Mouse (Mus musculus): ENCODE results near the gene Fgfr2.

Gene Fgfr2

DNA sequence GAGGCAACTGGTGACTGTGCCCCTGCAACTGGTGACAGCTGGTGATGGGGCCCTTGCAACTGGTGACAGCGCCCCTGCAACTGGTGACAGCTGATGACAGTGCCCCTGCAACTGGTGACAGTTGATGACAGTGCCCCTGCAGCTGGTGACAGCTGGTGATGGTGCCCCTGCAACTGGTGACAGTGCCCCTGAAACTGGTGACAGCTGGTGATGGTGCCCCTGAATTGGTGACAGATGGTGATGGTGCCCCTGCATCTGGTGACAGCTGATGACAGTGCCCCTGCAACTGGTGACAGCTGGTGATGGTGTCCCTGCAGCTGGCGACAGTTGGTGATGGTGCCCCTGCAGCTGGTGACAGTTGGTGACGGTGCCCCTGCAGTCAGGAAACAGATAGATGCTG lies 2296.8 kb downstream of the Fgfr2 start:
- no peak for DNase-seq (ENCODE audit: low read depth, low spot score)

GRCm38 (mm10) chr7:130823992-130824391 lies 2299.2 kb downstream of the Fgfr2 start:
- no peak for DNase-seq (ENCODE audit: low read depth, low spot score)

DNA sequence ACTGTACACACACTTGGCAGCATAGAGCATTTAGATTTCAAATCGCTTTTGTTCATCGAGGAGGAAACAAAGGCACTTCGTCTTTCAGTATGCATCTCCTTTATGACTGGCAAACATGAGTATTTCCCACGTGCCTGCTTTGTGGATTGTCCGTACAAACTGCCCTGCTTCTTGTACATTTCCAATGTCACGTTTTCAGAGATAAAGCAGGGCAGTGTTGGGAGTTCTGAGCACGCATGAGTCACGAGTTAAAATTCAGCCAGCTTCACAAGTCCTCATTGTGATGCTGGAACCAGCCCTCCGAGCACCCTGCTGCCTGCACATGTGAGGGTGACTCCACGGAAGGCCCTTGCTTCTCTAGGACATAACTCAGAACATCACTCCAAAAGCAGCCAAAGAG lies 2303.5 kb downstream of the Fgfr2 start:
- DNase-seq (ENCODE audit: low read depth, low spot score) = no peak

GRCm38 (mm10) chr7:130818813-130819212 lies 2304.3 kb downstream of the Fgfr2 start:
- DNase-seq (ENCODE audit: low read depth, low spot score) = no peak

DNA sequence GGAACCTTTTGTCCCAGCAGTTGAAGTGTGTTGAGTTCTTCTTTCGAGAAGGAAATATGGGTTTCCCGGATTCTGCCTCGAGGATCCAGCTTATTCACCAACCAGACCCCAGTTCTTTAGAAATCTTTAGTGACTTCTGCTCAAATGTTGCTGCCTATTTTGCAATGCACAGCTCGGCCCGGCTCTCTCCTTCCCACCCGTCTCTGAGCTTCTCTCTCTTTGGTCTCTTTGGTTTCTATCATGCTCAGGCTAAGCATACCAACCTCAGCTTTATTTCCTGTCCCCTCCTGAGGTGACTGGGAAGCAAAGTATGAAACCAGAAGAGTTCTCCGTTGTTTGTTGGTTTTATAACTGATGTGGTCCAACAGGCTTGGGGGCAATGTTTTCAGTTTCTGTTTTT lies 2306.9 kb downstream of the Fgfr2 start:
- no peak for DNase-seq (ENCODE audit: low read depth, low spot score)

- DNase-seq (ENCODE audit: low read depth, low spot score) = no peak
These were observed 2307.5 kb downstream of the Fgfr2 start for GRCm38 (mm10) chr7:130815601-130816000.

DNA sequence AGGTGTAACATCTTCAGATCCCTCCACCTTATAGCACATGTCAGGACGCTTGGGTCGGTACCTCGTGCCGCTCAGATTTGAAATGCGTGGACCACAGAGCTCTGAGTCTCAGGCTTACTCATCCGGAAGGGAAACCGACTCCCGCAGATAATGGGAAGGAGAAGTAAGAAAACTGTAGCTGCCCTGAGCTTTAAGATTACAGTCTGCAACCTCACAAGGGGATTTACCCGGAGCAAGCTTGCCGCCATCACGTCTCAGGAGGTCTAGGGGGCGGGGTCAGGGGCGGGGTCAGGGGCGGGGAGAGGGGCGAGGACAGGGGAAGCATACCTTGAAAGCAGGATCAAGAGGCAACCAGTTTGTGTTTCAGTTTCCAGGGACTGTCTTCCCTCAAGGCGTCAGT lies 2310.7 kb downstream of the Fgfr2 start:
- DNase-seq (ENCODE audit: low read depth, low spot score) = no peak

DNA sequence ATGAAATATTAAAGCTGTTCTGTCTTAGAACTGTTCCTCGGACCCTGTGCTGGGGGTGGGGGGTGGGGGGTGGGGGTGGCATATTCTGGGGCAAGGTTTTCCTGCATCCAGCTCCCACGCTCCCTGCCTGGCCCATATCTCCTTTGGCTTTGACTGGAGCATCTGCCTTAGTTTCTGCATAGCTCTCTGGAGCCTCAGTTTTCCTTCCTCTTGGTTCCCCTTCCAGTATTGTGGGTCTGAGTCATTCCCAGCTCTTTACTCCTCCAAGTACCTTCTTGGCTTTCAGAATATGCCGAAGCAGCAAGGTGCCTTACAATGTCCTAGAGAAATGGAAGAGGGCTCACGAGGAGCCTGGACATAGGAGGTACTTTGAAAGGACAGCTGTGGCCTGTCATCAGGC lies 2312.9 kb downstream of the Fgfr2 start:
- no peak for DNase-seq (ENCODE audit: low read depth, low spot score)

DNA sequence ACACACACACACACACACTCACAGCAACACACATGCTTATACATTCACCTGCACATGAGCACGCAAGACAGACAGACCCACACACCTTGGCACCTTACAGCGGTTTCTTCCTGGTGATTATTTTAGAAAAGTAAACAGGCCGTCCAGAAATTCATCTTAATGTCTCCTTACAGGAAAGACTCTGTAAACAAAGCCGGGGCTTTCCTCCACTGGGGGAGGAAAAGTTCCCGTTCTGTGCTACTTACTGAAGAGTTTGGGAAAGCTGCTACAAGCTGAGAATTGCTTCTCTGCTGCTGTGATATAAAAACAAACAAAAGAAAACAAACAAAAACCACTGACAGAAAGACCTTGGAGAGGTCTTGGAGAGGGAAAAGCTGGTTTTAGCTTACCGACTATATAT lies 2314.5 kb downstream of the Fgfr2 start:
- no peak for DNase-seq (ENCODE audit: low read depth, low spot score)

DNA sequence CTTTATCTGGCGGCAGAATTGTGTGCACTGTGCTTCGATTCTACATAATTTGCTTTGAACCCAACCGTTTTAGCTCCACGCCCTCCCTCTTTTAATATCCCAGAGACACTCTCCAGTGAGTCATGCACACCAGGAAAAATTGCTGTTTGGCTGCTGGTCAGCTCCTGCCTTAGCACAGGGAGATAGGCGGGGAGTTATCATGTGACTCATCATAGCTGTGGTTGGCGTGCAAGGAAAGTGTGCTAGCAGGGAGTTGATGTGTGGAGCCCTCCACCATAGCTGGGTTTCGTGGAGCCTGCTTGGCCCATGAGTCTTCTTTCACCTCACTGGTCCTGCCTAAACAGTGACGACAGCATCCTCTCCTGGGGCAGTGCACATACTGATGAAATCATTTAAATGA lies 2315.4 kb downstream of the Fgfr2 start:
- DNase-seq (ENCODE audit: low read depth, low spot score) = peak; percentile 93

GRCm38 (mm10) chr7:130804991-130805390 lies 2318.2 kb downstream of the Fgfr2 start:
- no peak for DNase-seq (ENCODE audit: low read depth, low spot score)

DNA sequence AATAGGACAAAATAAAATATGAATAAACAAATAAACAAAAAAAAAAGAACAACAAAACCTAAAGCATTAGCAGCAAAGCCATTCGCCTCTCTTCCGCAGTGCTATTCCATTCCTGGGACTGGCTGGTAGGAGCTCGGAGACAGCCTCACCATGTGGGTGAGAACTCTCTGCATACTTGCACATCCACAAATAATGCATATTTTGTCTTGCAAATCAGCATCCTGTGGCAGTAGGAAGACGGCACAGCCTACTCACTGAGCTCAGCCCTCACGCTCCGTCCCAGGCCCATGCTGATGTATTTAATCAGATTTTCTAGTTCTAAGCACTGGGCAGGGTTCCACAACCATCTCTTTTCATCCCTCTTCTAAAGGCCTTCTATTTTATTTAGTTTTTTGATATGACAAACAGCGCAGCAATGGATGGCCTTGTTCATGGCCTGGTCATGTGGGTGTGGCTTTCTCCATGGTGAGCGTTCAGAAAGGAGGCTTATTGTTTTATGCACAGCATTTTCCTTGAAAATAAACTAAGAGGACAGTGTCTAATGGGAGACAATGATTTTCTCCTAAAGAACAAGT lies 2319.8 kb downstream of the Fgfr2 start:
- no peak for DNase-seq (ENCODE audit: low read depth, low spot score)

- DNase-seq (ENCODE audit: low read depth, low spot score) = no peak
These were observed 2321.3 kb downstream of the Fgfr2 start for GRCm38 (mm10) chr7:130801811-130802210.

DNA sequence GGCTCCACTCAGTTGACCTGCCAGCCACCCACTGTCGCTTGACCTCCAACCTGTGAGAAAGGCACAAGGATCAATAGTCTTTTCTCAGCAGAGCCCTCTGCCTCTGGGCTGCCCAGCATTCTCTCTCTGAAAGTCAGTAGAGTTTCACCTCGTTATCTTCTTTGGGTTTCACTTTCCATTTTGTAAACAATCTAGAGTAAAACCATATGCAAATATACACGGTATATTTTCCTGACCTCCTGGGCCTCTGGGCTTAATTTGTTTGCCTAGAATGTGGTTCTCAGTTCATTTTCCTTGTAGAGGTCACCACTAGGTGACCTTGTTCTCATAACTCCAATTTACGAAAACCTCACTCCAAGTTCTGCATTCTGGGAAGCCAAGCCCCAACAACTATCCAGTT lies 2322.5 kb downstream of the Fgfr2 start:
- no peak for DNase-seq (ENCODE audit: low read depth, low spot score)

- DNase-seq (ENCODE audit: low read depth, low spot score) = no peak
These were observed 2323.7 kb downstream of the Fgfr2 start for GRCm38 (mm10) chr7:130799418-130799817.

DNA sequence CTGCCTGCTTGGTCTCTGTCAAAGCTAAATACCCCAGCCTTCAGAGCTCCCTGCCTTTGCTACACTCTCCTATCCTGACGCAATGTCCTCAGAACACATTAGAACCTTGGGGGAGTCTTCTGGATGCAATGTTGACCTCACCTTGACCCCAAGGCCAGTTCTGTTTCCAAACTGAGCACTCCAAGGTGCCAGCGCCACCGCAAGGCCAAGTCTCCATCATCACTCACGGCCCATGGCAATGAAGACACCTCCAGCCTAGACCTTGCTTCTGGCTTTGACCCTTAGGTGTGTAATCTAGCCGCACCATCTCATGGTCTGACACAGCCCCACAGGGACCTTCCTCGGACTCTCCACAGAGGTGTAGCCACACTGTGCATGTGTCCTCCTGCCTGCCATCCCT lies 2325.6 kb downstream of the Fgfr2 start:
- DNase-seq (ENCODE audit: low read depth, low spot score) = no peak

GRCm38 (mm10) chr7:130796786-130797185 lies 2326.4 kb downstream of the Fgfr2 start:
- DNase-seq (ENCODE audit: low read depth, low spot score) = no peak

GRCm38 (mm10) chr7:130793671-130794070 lies 2329.5 kb downstream of the Fgfr2 start:
- peak; percentile 64 for DNase-seq (ENCODE audit: low read depth, low spot score)

GRCm38 (mm10) chr7:130789456-130789855 lies 2333.7 kb downstream of the Fgfr2 start:
- DNase-seq (ENCODE audit: low read depth, low spot score) = no peak

- DNase-seq (ENCODE audit: low read depth, low spot score) = no peak
These were observed 2334.2 kb downstream of the Fgfr2 start for GRCm38 (mm10) chr7:130788950-130789349.

- no peak for DNase-seq (ENCODE audit: low read depth, low spot score)
These were observed 2335.6 kb downstream of the Fgfr2 start for GRCm38 (mm10) chr7:130787537-130787936.

DNA sequence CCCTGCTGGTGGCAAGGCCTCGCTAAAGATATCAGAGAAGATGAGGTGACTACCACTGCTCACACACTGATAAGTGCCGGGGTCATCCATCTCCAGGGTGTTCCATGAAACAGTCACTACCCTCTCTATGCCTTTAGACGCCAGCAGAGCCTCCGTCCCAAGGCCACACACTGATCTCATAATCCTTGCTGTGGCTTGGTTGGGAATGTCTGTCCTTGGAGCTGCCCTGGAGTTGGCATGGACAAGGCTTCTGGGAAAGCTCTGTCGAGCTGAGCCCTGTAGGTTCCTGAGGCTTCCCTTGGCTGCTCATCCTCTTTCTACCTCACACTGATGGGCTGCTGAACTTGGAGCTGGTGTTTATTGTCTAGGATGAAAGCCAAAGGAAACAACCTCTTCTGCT lies 2336.4 kb downstream of the Fgfr2 start:
- no peak for DNase-seq (ENCODE audit: low read depth, low spot score)

GRCm38 (mm10) chr7:130785923-130786575 lies 2337.1 kb downstream of the Fgfr2 start:
- DNase-seq (ENCODE audit: low read depth, low spot score) = no peak
